ENCODE assay signal across 17 mouse cellular contexts in the genomic region with DNA sequence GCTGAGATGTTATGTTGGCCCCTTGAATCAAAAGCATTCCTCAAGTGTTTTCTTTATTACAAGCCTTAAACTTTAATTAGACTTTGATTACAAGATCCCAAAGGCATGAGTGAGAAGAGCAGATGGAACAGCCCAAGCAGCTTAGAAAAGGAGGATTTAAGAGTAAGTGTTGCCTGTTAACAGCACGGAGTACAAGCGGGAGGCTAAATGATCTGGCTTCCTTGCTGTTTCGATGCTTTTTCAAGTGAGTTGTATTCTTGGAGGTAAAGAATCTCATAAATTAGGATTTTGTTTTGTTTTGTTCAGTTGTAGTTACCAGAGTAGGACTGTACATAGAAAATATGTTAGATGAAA.
"Had no signal": no experiment of that assay in that cellular context is flagged by ENCODE, and none has a peak within 500 bp of the region (broad histone marks: within the 10 kb centered on the region; RNA-seq: fewer than 3 reads in every experiment).

No protein-coding gene starts in this region.

- H3K9ac ChIP-seq: limb, embryonic 13.5 days; liver, embryonic 13.5 days; neural tube, embryonic 12.5 days had no signal

- DNase-seq: kidney, adult 2 months; kidney, postnatal 14 days; left cerebral cortex, postnatal 4 days; liver, embryonic 13.5 days; lung, adult 2 months; lung, postnatal 14 days; lung, postnatal 4 days; midbrain, embryonic 14.5 days; retina, postnatal 1 day; right cerebral cortex, postnatal 25 days; spleen, adult 18-20 months; thymus, adult 18-20 months; thymus, postnatal 36 days had no signal

- H3K4me3 ChIP-seq: limb, embryonic 13.5 days; liver, embryonic 13.5 days; neural tube, embryonic 12.5 days had no signal

- ATAC-seq: intestine, postnatal 0 days had no signal

- H3K4me1 ChIP-seq: liver, embryonic 13.5 days had no signal

- H3K27me3 ChIP-seq: limb, embryonic 13.5 days; liver, embryonic 13.5 days; neural tube, embryonic 12.5 days had no signal

- H3K27ac ChIP-seq: limb, embryonic 13.5 days; liver, embryonic 13.5 days; neural tube, embryonic 12.5 days had no signal

- H3K36me3 ChIP-seq: limb, embryonic 13.5 days; liver, embryonic 13.5 days; neural tube, embryonic 12.5 days had no signal

- H3K4me2 ChIP-seq: limb, embryonic 13.5 days; liver, embryonic 13.5 days; midbrain, embryonic 11.5 days; neural tube, embryonic 12.5 days had no signal

- H3K9me3 ChIP-seq: limb, embryonic 13.5 days; liver, embryonic 13.5 days; neural tube, embryonic 12.5 days had no signal
